Mouse (Mus musculus): ENCODE results near the gene Sdhaf1.

DNA sequence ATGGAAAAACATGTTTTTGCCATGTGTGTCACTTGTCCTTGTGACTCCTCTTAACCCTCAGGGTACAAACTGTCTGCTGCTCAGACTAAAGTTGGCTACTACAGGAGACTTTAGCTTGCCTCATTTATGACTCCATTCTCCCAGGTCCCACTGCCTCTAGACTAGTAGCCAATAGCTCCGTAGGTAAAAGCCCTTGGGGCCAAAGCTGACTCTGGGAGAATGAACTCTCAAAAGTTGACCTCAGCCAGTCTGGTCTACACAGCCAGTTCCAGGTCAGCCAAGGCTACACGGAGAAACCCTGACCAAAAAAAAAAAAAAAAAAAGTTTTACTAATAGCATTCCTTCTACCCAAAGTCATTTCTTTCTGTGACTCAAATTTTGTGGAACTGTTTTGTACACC lies 44.8 kb downstream of the Sdhaf1 start:
- no peak for TF ChIP-seq POLR2A (IDR thresholded peaks at IDR 0.05; ENCODE audit: borderline replicate concordance, extremely low read depth, low read depth, low read length)
- no peak for TF ChIP-seq CTCF (IDR thresholded peaks at IDR 0.05; ENCODE audit: insufficient read depth, low read length)
